Mouse (Mus musculus) kidney, adult 2 months (tissue): ENCODE results near the gene Aes.

Experiments used
- CTCF ChIP-seq: fragments of 200-500 bp; conservative IDR thresholded peaks from 2 replicates; pipeline ENCODE4 v1.5.1; 2011; ENCODE audit warnings: low read depth, mild to moderate bottlenecking, control low read depth, low read length, moderate library complexity, mixed read lengths; ENCODE audit not compliant: insufficient read depth, insufficient read length
- POLR2A ChIP-seq: fragments of 200-500 bp; IDR thresholded peaks from one replicate; pipeline ENCODE4 v1.6.1; 2011; ENCODE audit warnings: low read depth, low read length, control low read depth

- no peak for TF ChIP-seq CTCF
- TF ChIP-seq POLR2A = no peak
Measured at GRCm38 (mm10) chr10:81559627-81560539, 595 bp downstream of the Aes start.
